Mouse (Mus musculus): Measurements from ENCODE around the gene Siah2.

DNA sequence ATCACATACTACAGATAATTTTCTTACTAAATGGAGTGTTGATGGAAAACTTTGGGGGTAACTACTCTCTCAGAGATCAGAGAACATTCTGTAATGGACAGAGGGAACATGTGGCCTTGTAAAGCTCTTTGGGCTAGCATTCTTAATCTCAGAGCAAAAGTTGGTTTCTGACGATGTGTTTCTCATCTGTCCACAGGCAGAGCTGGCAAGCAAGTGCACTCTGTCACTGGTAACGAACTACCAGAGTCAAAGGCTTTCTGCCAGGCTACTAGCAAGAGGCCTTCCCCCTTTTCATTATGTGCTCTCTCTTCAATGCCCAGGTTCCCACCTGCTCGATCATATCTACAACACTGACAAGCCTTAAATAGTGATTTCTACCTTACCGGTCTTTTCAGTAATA lies 9.9 kb downstream of the Siah2 start:
- no peak for TF ChIP-seq POLR2A (IDR thresholded peaks at IDR 0.05; ENCODE audit: extremely low read depth, insufficient read depth, low read length)
- no peak for TF ChIP-seq CTCF (IDR thresholded peaks at IDR 0.05; ENCODE audit: extremely low read depth, insufficient read depth, low read length)
